Mouse (Mus musculus) midbrain, postnatal 0 days (tissue): Measurements from ENCODE around the gene Ncor1. TPM values are rescaled to one million over a fixed set of nuclear protein-coding genes. Genes with fewer than 3 reads are reported as not detected.
A peak's percentile ranks its signal among the peaks of the same experiment; 100 is the strongest.

Experiments
- ATAC-seq: fragments of 200-750 bp; cut with Nextera tagmentation; 2 replicates; pipeline ENCODE4 v1.8.0; 2017; ENCODE audit warnings: moderate number of reproducible peaks, mild to moderate bottlenecking, moderate TSS enrichment, moderate library complexity; ENCODE audit not compliant: low FRiP score
- DNase-seq: peaks from one replicate; pipeline ENCODE4 v3.0.0-alpha.2; 2015; ENCODE audit warnings: low spot score
- H3K27ac ChIP-seq: fragments of 300-500 bp; sonication (generic); 2 replicates; pipeline ENCODE4 v1.5.1; 2014; ENCODE audit warnings: low read depth, mild to moderate bottlenecking, low read length, mixed read lengths
- H3K27me3 ChIP-seq: fragments of 300-500 bp; sonication (generic); 2 replicates; pipeline ENCODE4 v1.6.1; 2014; ENCODE audit warnings: low read length, control low read depth, mixed read lengths; ENCODE audit not compliant: insufficient read depth
- H3K36me3 ChIP-seq: fragments of 300-500 bp; sonication (generic); 2 replicates; pipeline ENCODE4 v1.6.1; 2014; ENCODE audit warnings: low read length, control low read depth, mixed read lengths; ENCODE audit not compliant: insufficient read depth
- H3K4me1 ChIP-seq: fragments of 300-500 bp; sonication (generic); 2 replicates; pipeline ENCODE4 v1.6.1; 2014; ENCODE audit warnings: mild to moderate bottlenecking, control low read depth, antibody characterized with exemption, low read length, mixed read lengths; ENCODE audit not compliant: insufficient read depth
- H3K4me2 ChIP-seq: fragments of 300-500 bp; sonication (generic); 2 replicates; pipeline ENCODE4 v1.6.1; 2014; ENCODE audit warnings: low read depth, mild to moderate bottlenecking, low read length, mixed read lengths; ENCODE audit not compliant: poor library complexity, severe bottlenecking
- H3K4me3 ChIP-seq: fragments of 300-500 bp; sonication (generic); 2 replicates; pipeline ENCODE4 v1.5.1; 2014; ENCODE audit warnings: low read depth, mild to moderate bottlenecking, low read length, moderate library complexity
- H3K9ac ChIP-seq: fragments of 300-500 bp; sonication (generic); replicated peaks from 2 replicates; pipeline ENCODE4 v1.6.1; 2014; ENCODE audit warnings: mild to moderate bottlenecking, low read length, moderate library complexity, mixed read lengths; ENCODE audit not compliant: poor library complexity, severe bottlenecking
- H3K9me3 ChIP-seq: fragments of 300-500 bp; sonication (generic); 2 replicates; pipeline ENCODE4 v1.6.1; 2016; ENCODE audit warnings: low read length, control low read depth
- CTCF ChIP-seq: IDR thresholded peaks from 2 replicates; pipeline ENCODE4 v1.5.1; 2016; ENCODE audit warnings: antibody characterized with exemption, mild to moderate bottlenecking
- WGBS: fragments of 180-500 bp; shearing (Covaris S2); extraction: QIAGEN DNeasy Blood & Tissue Kit; methylation state at CpG from one replicate; pipeline ENCODE4 v1.1.7; 2014; 5-methylcytosine and 5-hydroxymethylcytosine counted together
- polyA plus RNA-seq: library from polyadenylated mRNA; unstranded; fragments of >200 nt; fragmentation: Nextera tagmentation; extraction: Ambion mirVana; gene quantifications from 2 replicates; pipeline ENCODE4 v1.2.1, GENCODE M21; 2015
- total RNA-seq: library from RNA; depleted of rRNA; stranded (reverse); fragments of >200 nt; gene quantifications from 2 replicates; pipeline ENCODE4 v1.2.3, GENCODE M21; 2014

The Ncor1 gene
- total and polyA plus RNA-seq, 2 experiments from 2014 or later = 128 to 152 TPM

DNA sequence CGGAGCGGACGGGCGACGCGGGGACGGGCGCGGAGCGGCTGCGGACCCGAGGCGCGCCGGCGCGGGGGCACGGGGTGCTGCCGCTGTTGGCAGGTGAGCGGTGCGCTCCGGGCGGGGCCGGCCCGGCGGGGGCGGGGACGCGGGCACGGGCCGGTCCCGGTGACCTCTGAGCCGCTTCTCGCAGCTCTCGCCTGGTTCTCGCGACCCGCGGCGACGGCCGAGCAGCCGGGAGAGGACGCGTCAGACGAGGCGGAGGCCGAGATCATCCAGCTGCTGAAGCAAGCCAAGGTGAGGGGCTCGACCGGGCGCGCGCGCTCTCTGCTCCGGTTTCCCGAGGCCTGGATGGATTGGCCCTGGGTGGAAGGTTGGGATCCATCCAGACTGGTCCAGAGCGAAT, 176.7 kb downstream of the Ncor1 start:
- peak; percentile 36 for DNase-seq
- H3K4me3 ChIP-seq = peak overlapping the region; percentile 95

GRCm38 (mm10) chr11:62280675-62281600, 177.4 kb downstream of the Ncor1 start, which contains the start of the genes Zswim7 and Ttc19:
TSS of gene Zswim7 (minus strand) at chr11:62281375.
TSS of gene Ttc19 (plus strand) at chr11:62281473.
- peak; percentile 88 for TF ChIP-seq CTCF
- DNase-seq (peak; percentile 93), ATAC-seq (peak; percentile 97)

More for the DNA sequence above, 176.7 kb downstream of the Ncor1 start:
- WGBS = under 1% methylated on average over 39 of the region's 57 CpGs
- no peaks in the 10 kb centered on the region for H3K4me1 ChIP-seq
- H3K36me3 ChIP-seq = peaks cover 23% of the 10 kb centered on the region
- peak; percentile 69 for ATAC-seq
- peak overlapping the region; percentile 90 for H3K27ac ChIP-seq
- no peaks in the 10 kb centered on the region for H3K27me3 ChIP-seq
- H3K9ac ChIP-seq = peak overlapping the region; percentile 98
- TF ChIP-seq CTCF = no peak
- H3K9me3 ChIP-seq = no peaks in the 10 kb centered on the region
- peak overlapping the region; percentile 60 for H3K4me2 ChIP-seq

DNA sequence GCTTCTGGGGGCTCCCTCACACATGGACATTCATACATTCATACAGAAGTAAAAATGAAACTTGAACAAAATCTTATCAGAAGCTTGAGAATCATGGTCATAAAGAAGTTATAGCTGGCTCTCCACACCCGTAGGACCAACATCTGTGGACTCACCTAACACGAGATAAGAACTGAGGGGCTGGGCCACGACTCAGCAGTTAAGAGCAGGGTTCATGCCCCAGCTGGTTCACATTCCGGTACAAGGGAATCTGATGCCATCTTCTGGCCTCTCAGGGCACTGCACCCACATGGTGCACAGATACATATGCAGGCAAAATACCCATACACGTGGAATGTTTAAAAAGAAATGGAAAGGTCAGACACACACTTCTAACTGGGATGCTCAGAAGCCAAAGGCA, 180.3 kb downstream of the Ncor1 start:
- 23% methylated on average over 5 of the region's 5 CpGs for WGBS
- peaks cover 2% of the 10 kb centered on the region; the same call in 1 of the 2 replicates for H3K36me3 ChIP-seq
- no peaks in the 10 kb centered on the region for H3K9me3 ChIP-seq
- peak; percentile 60 for DNase-seq
- ATAC-seq = no peak
- H3K4me1 ChIP-seq = no peaks in the 10 kb centered on the region
- no peaks in the 10 kb centered on the region for H3K27me3 ChIP-seq
- H3K4me3 ChIP-seq = no peak overlapping the region
- TF ChIP-seq CTCF = peak; percentile 87
- H3K27ac ChIP-seq = no peak overlapping the region
- no peak overlapping the region for H3K4me2 ChIP-seq
- no peak overlapping the region for H3K9ac ChIP-seq

More at GRCm38 (mm10) chr11:62280675-62281600, 177.4 kb downstream of the Ncor1 start, which contains the start of the genes Zswim7 and Ttc19:
- H3K9me3 ChIP-seq = no peaks in the 10 kb centered on the region
- WGBS = under 1% methylated on average over 57 of the region's 68 CpGs
- no peaks in the 10 kb centered on the region for H3K4me1 ChIP-seq
- H3K36me3 ChIP-seq = peaks cover 22% of the 10 kb centered on the region
- no peaks in the 10 kb centered on the region for H3K27me3 ChIP-seq
- H3K4me2 ChIP-seq = peak within 1 kb of the TSS; percentile 60
- H3K4me3 ChIP-seq = peak within 1 kb of the TSS; percentile 95
- H3K9ac ChIP-seq = peak within 1 kb of the TSS; percentile 98
- peak within 1 kb of the TSS; percentile 90 for H3K27ac ChIP-seq

GRCm38 (mm10) chr11:62277086-62277485, 181.3 kb downstream of the Ncor1 start:
- H3K36me3 ChIP-seq = no peaks in the 10 kb centered on the region
- 67% methylated on average over 8 of the region's 8 CpGs for WGBS
- H3K27ac ChIP-seq = no peak overlapping the region
- no peak overlapping the region for H3K4me3 ChIP-seq
- no peaks in the 10 kb centered on the region for H3K27me3 ChIP-seq
- H3K9me3 ChIP-seq = no peaks in the 10 kb centered on the region
- no peak for TF ChIP-seq CTCF
- no peaks in the 10 kb centered on the region for H3K4me1 ChIP-seq
- ATAC-seq (no peak), DNase-seq (no peak)
- no peak overlapping the region for H3K4me2 ChIP-seq
- no peak overlapping the region for H3K9ac ChIP-seq

GRCm38 (mm10) chr11:62270851-62271250, 187.5 kb downstream of the Ncor1 start:
- ATAC-seq (no peak), DNase-seq (no peak)
- no peak overlapping the region for H3K4me3 ChIP-seq
- H3K4me1 ChIP-seq = no peaks in the 10 kb centered on the region
- WGBS = 67% methylated on average over 5 of the region's 5 CpGs
- no peak overlapping the region for H3K9ac ChIP-seq
- H3K27ac ChIP-seq = no peak overlapping the region
- H3K27me3 ChIP-seq = no peaks in the 10 kb centered on the region
- TF ChIP-seq CTCF = no peak
- no peak overlapping the region for H3K4me2 ChIP-seq
- no peaks in the 10 kb centered on the region for H3K9me3 ChIP-seq
- no peaks in the 10 kb centered on the region for H3K36me3 ChIP-seq

DNA sequence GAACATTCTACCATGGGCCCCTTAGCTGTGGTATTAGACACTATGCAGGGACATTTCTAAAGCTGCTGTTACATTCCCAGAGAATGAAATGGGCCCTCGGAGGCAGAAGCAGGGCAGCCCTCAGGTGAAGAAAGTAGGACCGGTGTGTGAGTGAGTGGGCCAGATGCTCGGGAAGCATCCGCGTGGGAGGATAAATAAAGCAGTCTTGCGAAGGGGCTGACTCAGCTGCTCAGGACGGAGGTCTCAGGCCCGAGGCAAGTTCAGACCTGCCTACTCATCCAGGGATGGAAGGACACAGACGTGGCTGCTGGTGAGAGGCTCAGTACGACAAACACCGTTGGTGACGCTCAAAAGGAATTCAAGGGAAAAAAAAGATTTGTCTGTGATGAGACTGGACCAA, 189.2 kb downstream of the Ncor1 start:
- no peak for TF ChIP-seq CTCF
- no peak overlapping the region for H3K27ac ChIP-seq
- peaks cover 6% of the 10 kb centered on the region for H3K27me3 ChIP-seq
- 81% methylated on average over 12 of the region's 12 CpGs for WGBS
- H3K4me3 ChIP-seq = no peak overlapping the region
- H3K9ac ChIP-seq = no peak overlapping the region
- no peaks in the 10 kb centered on the region for H3K4me1 ChIP-seq
- H3K9me3 ChIP-seq = no peaks in the 10 kb centered on the region
- no peak overlapping the region for H3K4me2 ChIP-seq
- no peaks in the 10 kb centered on the region for H3K36me3 ChIP-seq
- ATAC-seq (no peak), DNase-seq (no peak)
